Mouse (Mus musculus) lung, embryonic 14.5 days (tissue): ENCODE measurements at regions not wholly inside any gene's neighbourhood (a gene's known extent, or its start where the extent isn't known, plus 50 kb on each side); places are given as distances from the start of the nearest gene placed in this dataset.
"Not testable (repeated sequence)": the region's sequence is repeated elsewhere in the genome, so short reads cannot be mapped to it uniquely, and the experiment has no call there.

Experiments
- ATAC-seq: fragments of 200-750 bp; cut with Nextera tagmentation; 2 replicates; pipeline ENCODE4 v1.8.0; 2017; ENCODE audit warnings: mild to moderate bottlenecking, moderate TSS enrichment, moderate library complexity; ENCODE audit not compliant: insufficient read depth
- DNase-seq: peaks from one replicate; pipeline ENCODE4 v3.0.0-alpha.2; 2015
- H3K27ac ChIP-seq: fragments of 300-500 bp; sonication (generic); 2 replicates; pipeline ENCODE4 v1.5.1; 2014; ENCODE audit warnings: low read depth, mild to moderate bottlenecking, moderate library complexity
- H3K27me3 ChIP-seq: fragments of 300-500 bp; sonication (generic); 2 replicates; pipeline ENCODE4 v1.6.1; 2014; ENCODE audit warnings: low read length, control low read depth; ENCODE audit not compliant: insufficient read depth
- H3K36me3 ChIP-seq: fragments of 300-500 bp; sonication (generic); 2 replicates; pipeline ENCODE4 v1.6.1; 2014; ENCODE audit warnings: control low read depth; ENCODE audit not compliant: insufficient read depth
- H3K4me1 ChIP-seq: fragments of 300-500 bp; sonication (generic); 2 replicates; pipeline ENCODE4 v1.6.1; 2014; ENCODE audit warnings: antibody characterized with exemption, control low read depth; ENCODE audit not compliant: insufficient read depth
- H3K4me2 ChIP-seq: fragments of 300-500 bp; sonication (generic); 2 replicates; pipeline ENCODE4 v1.6.1; 2014; ENCODE audit warnings: mild to moderate bottlenecking
- H3K4me3 ChIP-seq: fragments of 300-500 bp; sonication (generic); 2 replicates; pipeline ENCODE4 v1.5.1; 2014; ENCODE audit warnings: low read depth, low read length
- H3K9ac ChIP-seq: fragments of 300-500 bp; sonication (generic); 2 replicates; pipeline ENCODE4 v1.6.1; 2014
- H3K9me3 ChIP-seq: fragments of 300-500 bp; sonication (generic); 2 replicates; pipeline ENCODE4 v1.6.1; 2016; ENCODE audit warnings: low read depth, low read length, control low read depth
- CTCF ChIP-seq: IDR thresholded peaks from 2 replicates; pipeline ENCODE4 v1.5.1; 2016; ENCODE audit warnings: antibody characterized with exemption, low read depth
- whole genome bisulfite sequencing: fragments of 180-500 bp; shearing (Covaris S2); extraction: QIAGEN DNeasy Blood & Tissue Kit; methylation state at CpG from one replicate; pipeline ENCODE4 v1.1.7; 2014; 5-methylcytosine and 5-hydroxymethylcytosine counted together

DNA sequence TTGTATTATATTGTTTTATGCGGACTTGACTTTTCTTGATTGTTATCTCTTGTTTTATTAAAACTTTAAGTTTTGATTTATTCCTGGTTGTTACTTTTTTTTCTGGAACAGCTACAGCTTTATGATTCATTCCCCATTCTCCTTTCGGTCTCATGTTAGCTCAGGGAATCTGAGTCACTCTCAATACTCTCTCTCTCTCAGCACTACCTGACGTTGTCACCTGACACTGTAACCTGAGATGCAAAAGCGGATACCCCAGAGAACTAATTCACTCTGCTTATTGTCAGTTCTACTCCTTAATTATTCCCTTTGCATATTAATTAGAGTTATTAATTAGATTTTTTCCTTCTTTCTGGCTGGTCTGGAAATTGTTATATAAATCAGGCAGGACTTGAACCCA, 232.5 kb downstream of the Adgrg6 start:
- no peaks in the 10 kb centered on the region for H3K4me1 ChIP-seq
- H3K9me3 ChIP-seq = no peaks in the 10 kb centered on the region
- H3K27ac ChIP-seq = no peak overlapping the region
- no peak for TF ChIP-seq CTCF
- WGBS = 82% methylated on average over 4 of the region's 4 CpGs
- H3K36me3 ChIP-seq = no peaks in the 10 kb centered on the region
- no peaks in the 10 kb centered on the region for H3K27me3 ChIP-seq
- H3K9ac ChIP-seq = no peak overlapping the region
- no peak overlapping the region for H3K4me2 ChIP-seq
- ATAC-seq (no peak), DNase-seq (no peak)
- H3K4me3 ChIP-seq = no peak overlapping the region

GRCm38 (mm10) chr10:14311962-14312361, 233.5 kb downstream of the Adgrg6 start:
- WGBS = 70% methylated on average over 3 of the region's 3 CpGs
- H3K4me1 ChIP-seq = no peaks in the 10 kb centered on the region
- no peaks in the 10 kb centered on the region for H3K27me3 ChIP-seq
- no peaks in the 10 kb centered on the region for H3K36me3 ChIP-seq
- no peak overlapping the region for H3K4me2 ChIP-seq
- no peak overlapping the region for H3K4me3 ChIP-seq
- H3K9ac ChIP-seq = no peak overlapping the region
- no peak for TF ChIP-seq CTCF
- no peaks in the 10 kb centered on the region for H3K9me3 ChIP-seq
- DNase-seq = no peak
- no peak for ATAC-seq
- no peak overlapping the region for H3K27ac ChIP-seq

GRCm38 (mm10) chr10:14306811-14307210, 238.6 kb downstream of the Adgrg6 start:
- DNase-seq (peak; percentile 67), ATAC-seq (peak; percentile 38)
- 24% methylated on average over 3 of the region's 3 CpGs for WGBS
- Histone ChIP-seq H3K9me3 (no peaks in the 10 kb centered on the region), H3K36me3 (no peaks in the 10 kb centered on the region), H3K4me1 (no peaks in the 10 kb centered on the region), H3K27me3 (no peaks in the 10 kb centered on the region), H3K4me2 (no peak overlapping the region), H3K27ac (no peak overlapping the region), H3K4me3 (no peak overlapping the region), H3K9ac (no peak overlapping the region)
- no peak for TF ChIP-seq CTCF

- Histone ChIP-seq H3K9me3 (no peaks in the 10 kb centered on the region), H3K4me1 (no peaks in the 10 kb centered on the region), H3K36me3 (no peaks in the 10 kb centered on the region), H3K4me2 (no peak overlapping the region), H3K9ac (no peak overlapping the region), H3K27me3 (no peaks in the 10 kb centered on the region), H3K4me3 (no peak overlapping the region), H3K27ac (no peak overlapping the region)
- ATAC-seq (no peak), DNase-seq (no peak)
- TF ChIP-seq CTCF = no peak
These were observed 242.0 kb downstream of the Adgrg6 start for GRCm38 (mm10) chr10:14303476-14303875.

- no peak for DNase-seq
- Histone ChIP-seq H3K9me3 (no peaks in the 10 kb centered on the region), H3K9ac (no peak overlapping the region), H3K4me3 (no peak overlapping the region), H3K4me1 (no peaks in the 10 kb centered on the region), H3K27me3 (no peaks in the 10 kb centered on the region), H3K27ac (no peak overlapping the region), H3K4me2 (no peak overlapping the region), H3K36me3 (no peaks in the 10 kb centered on the region)
- WGBS = 79% methylated on average over 4 of the region's 4 CpGs
- ATAC-seq = no peak
- no peak for TF ChIP-seq CTCF
These were observed 249.3 kb downstream of the Adgrg6 start for GRCm38 (mm10) chr10:14296147-14296546.

GRCm38 (mm10) chr10:14292701-14293100, 252.8 kb downstream of the Adgrg6 start:
- not testable (repeated sequence) for H3K27me3 ChIP-seq, H3K36me3 ChIP-seq, H3K4me2 ChIP-seq, ATAC-seq, H3K9ac ChIP-seq, H3K4me3 ChIP-seq, DNase-seq, H3K4me1 ChIP-seq, H3K27ac ChIP-seq, H3K9me3 ChIP-seq
- WGBS = 87% methylated on average over 8 of the region's 8 CpGs

- Histone ChIP-seq H3K9ac (no peak overlapping the region), H3K4me1 (no peaks in the 10 kb centered on the region), H3K4me3 (no peak overlapping the region), H3K9me3 (no peaks in the 10 kb centered on the region), H3K4me2 (no peak overlapping the region), H3K27me3 (no peaks in the 10 kb centered on the region), H3K27ac (no peak overlapping the region), H3K36me3 (no peaks in the 10 kb centered on the region)
- DNase-seq (no peak), ATAC-seq (no peak)
- WGBS = 82% methylated on average over 4 of the region's 4 CpGs
- TF ChIP-seq CTCF = no peak
These were observed 257.9 kb downstream of the Adgrg6 start for GRCm38 (mm10) chr10:14287551-14287950.

DNA sequence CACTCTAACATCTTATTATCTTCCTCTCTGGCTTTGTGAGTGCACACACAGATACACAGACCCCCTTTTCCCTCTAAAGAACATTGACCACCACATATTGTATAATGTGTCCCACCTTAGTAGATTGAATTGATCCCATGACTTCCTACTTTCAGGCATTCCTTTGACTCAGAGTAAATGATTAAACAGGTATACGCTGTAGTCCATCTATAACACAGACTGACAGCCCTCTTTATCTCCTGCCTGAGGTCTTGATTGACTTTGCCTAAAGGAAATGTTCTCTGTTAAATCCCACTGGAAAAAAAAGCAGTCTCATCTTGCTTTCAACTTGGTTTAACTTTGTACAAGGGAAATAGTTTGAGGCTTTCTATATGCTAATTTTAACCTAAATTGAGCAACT, 268.8 kb downstream of the Adgrg6 start:
- H3K27ac ChIP-seq = no peak overlapping the region
- no peak overlapping the region for H3K4me3 ChIP-seq
- no peak for TF ChIP-seq CTCF
- ATAC-seq (no peak), DNase-seq (no peak)
- no peak overlapping the region for H3K9ac ChIP-seq
- no peaks in the 10 kb centered on the region for H3K36me3 ChIP-seq
- no peaks in the 10 kb centered on the region for H3K27me3 ChIP-seq
- WGBS = 70% methylated on average over 1 of the region's 1 CpGs
- no peaks in the 10 kb centered on the region for H3K4me1 ChIP-seq
- no peaks in the 10 kb centered on the region for H3K9me3 ChIP-seq
- no peak overlapping the region for H3K4me2 ChIP-seq
